Mouse (Mus musculus) gastrocnemius, postnatal 10 days (tissue): ENCODE data around the gene Ptpro. TPM values are rescaled to one million over a fixed set of nuclear protein-coding genes. Genes with fewer than 3 reads are reported as not detected.
"Not testable (repeated sequence)": the region's sequence is repeated elsewhere in the genome, so short reads cannot be mapped to it uniquely, and the experiment has no call there.

Experiments
- DNase-seq: peaks from one replicate; pipeline ENCODE4 v3.0.0; 2021; ENCODE audit warnings: mixed read lengths
- total RNA-seq, 2 experiments: library from RNA; stranded (reverse); gene quantifications; 2 replicates each; pipeline ENCODE4 v1.2.3; 2021

Gene Ptpro
- total RNA-seq, 2 experiments from 2014 or later, result 0.96 to 1.5 TPM

GRCm38 (mm10) chr6:137456064-137456463 is 203.9 kb downstream of the Ptpro start:
- DNase-seq, result no peak

GRCm38 (mm10) chr6:137457210-137457609 is 205.1 kb downstream of the Ptpro start:
- no peak for DNase-seq

GRCm38 (mm10) chr6:137458136-137458535 is 206.0 kb downstream of the Ptpro start:
- no peak for DNase-seq

GRCm38 (mm10) chr6:137463771-137464170 is 211.7 kb downstream of the Ptpro start:
- no peak for DNase-seq

GRCm38 (mm10) chr6:137465253-137465652 is 213.1 kb downstream of the Ptpro start:
- peak; percentile 74 for DNase-seq

GRCm38 (mm10) chr6:137466256-137466655 is 214.1 kb downstream of the Ptpro start:
- DNase-seq, result no peak

GRCm38 (mm10) chr6:137467696-137468095 is 215.6 kb downstream of the Ptpro start:
- no peak for DNase-seq

- DNase-seq, result no peak
These were observed 217.4 kb downstream of the Ptpro start for GRCm38 (mm10) chr6:137469541-137469940.

- DNase-seq, result peak; percentile 86
These were observed 218.9 kb downstream of the Ptpro start for GRCm38 (mm10) chr6:137470901-137471598.

GRCm38 (mm10) chr6:137472129-137472528 is 220.0 kb downstream of the Ptpro start:
- DNase-seq, result no peak

GRCm38 (mm10) chr6:137473433-137473832 is 221.3 kb downstream of the Ptpro start:
- no peak for DNase-seq

GRCm38 (mm10) chr6:137475695-137476094 is 223.6 kb downstream of the Ptpro start:
- DNase-seq, result not testable (repeated sequence)

GRCm38 (mm10) chr6:137482891-137483290 is 230.8 kb downstream of the Ptpro start:
- no peak for DNase-seq

GRCm38 (mm10) chr6:137487443-137487842 is 235.3 kb downstream of the Ptpro start:
- no peak for DNase-seq

GRCm38 (mm10) chr6:137490115-137490514 is 238.0 kb downstream of the Ptpro start:
- no peak for DNase-seq

- no peak for DNase-seq
These were observed 239.5 kb downstream of the Ptpro start for GRCm38 (mm10) chr6:137491659-137492058.

GRCm38 (mm10) chr6:137492582-137492981 is 240.5 kb downstream of the Ptpro start:
- no peak for DNase-seq

GRCm38 (mm10) chr6:137493211-137494135 is 241.4 kb downstream of the Ptpro start:
- no peak for DNase-seq

GRCm38 (mm10) chr6:137494136-137494475 is 242.0 kb downstream of the Ptpro start:
- no peak for DNase-seq

GRCm38 (mm10) chr6:137494801-137495200 is 242.7 kb downstream of the Ptpro start:
- DNase-seq, result no peak

- no peak for DNase-seq
These were observed 243.1 kb downstream of the Ptpro start for GRCm38 (mm10) chr6:137495233-137495632.

GRCm38 (mm10) chr6:137496562-137496961 is 244.4 kb downstream of the Ptpro start:
- DNase-seq, result no peak

- DNase-seq, result no peak
These were observed 245.2 kb downstream of the Ptpro start for GRCm38 (mm10) chr6:137497208-137497835.
